Mouse (Mus musculus) natural killer cell, adult 2 months (primary cell): Measurements from ENCODE around the gene Adcy1.
"Not testable (repeated sequence)": the region's sequence is repeated elsewhere in the genome, so short reads cannot be mapped to it uniquely, and the experiment has no call there.

Source experiments
- DNase-seq, 2 experiments: peaks; one replicate each; pipeline ENCODE4 v3.0.0; 2022; ENCODE audit warnings: low spot score in 2 of 2

The Adcy1 gene

GRCm38 (mm10) chr11:7215703-7216102, 152.4 kb downstream of the Adcy1 start:
- DNase-seq: no peak

- not testable (repeated sequence) for DNase-seq
Observed at GRCm38 (mm10) chr11:7221826-7222225, 158.5 kb downstream of the Adcy1 start.

GRCm38 (mm10) chr11:7226200-7226599, 162.9 kb downstream of the Adcy1 start:
- DNase-seq: no peak

GRCm38 (mm10) chr11:7226810-7227550, 163.7 kb downstream of the Adcy1 start:
- DNase-seq: no peak

- DNase-seq: no peak
Observed at GRCm38 (mm10) chr11:7228107-7228506, 164.8 kb downstream of the Adcy1 start.
